Mouse (Mus musculus): Measurements from ENCODE around the gene Impg1. TPM values are rescaled to one million over a fixed set of nuclear protein-coding genes. Genes with fewer than 3 reads are reported as not detected.

Gene Impg1
- polyA plus RNA-seq, 1 experiment from 2014 or later: not detected

DNA sequence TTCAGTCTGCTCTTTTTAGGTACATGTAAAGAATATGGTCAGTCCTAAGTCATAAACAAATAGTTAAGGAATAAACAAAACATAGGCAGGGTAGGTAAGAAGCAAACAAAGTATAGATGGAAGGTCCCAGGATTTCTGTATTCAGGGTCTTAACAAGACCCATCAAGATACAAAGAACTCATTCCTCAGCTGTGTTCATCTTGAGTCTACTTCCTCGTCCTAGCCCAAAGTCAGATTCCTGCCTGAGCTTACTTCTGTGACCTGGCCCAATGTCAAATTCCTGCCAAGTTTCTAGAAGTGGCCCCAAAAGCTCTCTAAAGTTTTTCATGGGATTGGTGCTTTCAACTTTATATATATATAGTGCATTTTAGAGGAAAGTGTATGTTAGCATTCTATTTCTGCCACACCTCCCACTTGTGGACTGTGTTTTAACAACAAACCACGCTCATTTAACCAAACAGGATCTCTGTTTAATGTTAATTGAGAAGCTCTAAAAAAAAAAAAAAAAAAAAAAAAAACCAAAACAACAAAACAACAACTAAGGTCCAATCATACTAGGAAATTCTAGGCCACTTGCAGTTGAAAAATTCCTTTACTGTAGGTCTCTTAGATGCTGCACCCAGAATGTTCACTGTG is 180.6 kb downstream of the Impg1 start:
- Histone ChIP-seq H3K4me3 (ENCODE audit: low read depth, low read length) (no peak overlapping the region), H3K36me3 (ENCODE audit: control insufficient read depth, insufficient read depth, low read length) (no peaks in the 10 kb centered on the region), H3K27ac (replicated peaks; ENCODE audit: low read depth, low read length) (no peak overlapping the region), H3K27me3 (ENCODE audit: control insufficient read depth, insufficient read depth, low read length) (no peaks in the 10 kb centered on the region), H3K9me3 (ENCODE audit: control insufficient read depth, low read length) (no peaks in the 10 kb centered on the region), H3K9ac (ENCODE audit: low read length) (no peak overlapping the region), H3K4me1 (ENCODE audit: control insufficient read depth, insufficient read depth, low read length) (no peaks in the 10 kb centered on the region), H3K4me2 (ENCODE audit: low read depth, severe bottlenecking) (no peak overlapping the region)
- WGBS: 87% methylated on average over 2 of the region's 2 CpGs
- DNase-seq (ENCODE audit: low spot score): no peak
- no peak for ATAC-seq (ENCODE audit: insufficient number of reproducible peaks, low FRiP score, low TSS enrichment, low read depth)

DNA sequence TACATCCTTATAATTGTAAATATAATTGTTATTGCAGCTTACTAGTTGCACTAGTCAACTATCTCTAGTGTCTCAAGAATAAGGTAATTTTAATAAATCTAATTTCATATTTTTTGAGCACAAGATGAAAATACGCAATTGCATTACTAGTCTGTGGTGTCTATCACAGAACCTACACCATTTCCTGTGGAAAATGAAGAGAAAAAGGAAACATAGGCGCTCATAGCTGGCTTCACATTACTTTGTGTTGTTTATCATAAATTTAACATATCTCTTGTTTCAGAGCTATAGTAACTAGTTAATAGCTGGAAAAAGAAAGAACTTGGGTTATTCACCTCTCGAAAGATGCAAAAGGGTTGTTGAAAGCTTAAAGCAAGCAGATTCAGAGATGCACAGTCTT is 182.9 kb downstream of the Impg1 start:
- no peak overlapping the region for H3K9ac ChIP-seq (ENCODE audit: low read length)
- H3K4me3 ChIP-seq (ENCODE audit: low read depth, low read length): no peak overlapping the region
- 96% methylated on average over 3 of the region's 3 CpGs for WGBS
- no peaks in the 10 kb centered on the region for H3K36me3 ChIP-seq (ENCODE audit: control insufficient read depth, insufficient read depth, low read length)
- no peak for DNase-seq (ENCODE audit: low spot score)
- no peaks in the 10 kb centered on the region for H3K9me3 ChIP-seq (ENCODE audit: control insufficient read depth, low read length)
- no peak for ATAC-seq (ENCODE audit: insufficient number of reproducible peaks, low FRiP score, low TSS enrichment, low read depth)
- no peak overlapping the region for H3K27ac ChIP-seq (replicated peaks; ENCODE audit: low read depth, low read length)
- H3K27me3 ChIP-seq (ENCODE audit: control insufficient read depth, insufficient read depth, low read length): no peaks in the 10 kb centered on the region
- no peaks in the 10 kb centered on the region for H3K4me1 ChIP-seq (ENCODE audit: control insufficient read depth, insufficient read depth, low read length)
- no peak overlapping the region for H3K4me2 ChIP-seq (ENCODE audit: low read depth, severe bottlenecking)

DNA sequence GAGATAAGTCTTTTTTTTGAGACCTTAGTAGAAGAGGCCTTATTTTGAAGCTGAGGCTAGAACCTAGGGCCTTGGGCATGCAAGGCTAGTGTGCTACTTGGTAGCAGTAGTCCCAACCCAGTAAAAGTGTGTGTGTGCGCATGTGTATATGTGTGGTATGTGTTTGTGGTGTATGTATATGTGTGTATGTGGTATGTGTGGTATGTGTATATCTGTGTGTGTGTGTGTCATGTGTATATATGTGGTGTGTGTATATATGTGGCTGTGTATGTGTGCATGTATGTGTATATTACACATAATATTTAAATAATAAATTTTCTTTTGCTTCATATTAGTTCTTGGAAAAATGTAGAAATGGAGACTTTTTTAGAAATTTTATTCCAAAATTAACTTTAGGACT is 184.6 kb downstream of the Impg1 start:
- peaks cover 5% of the 10 kb centered on the region; the same call in 1 of the 2 replicates for H3K4me1 ChIP-seq (ENCODE audit: control insufficient read depth, insufficient read depth, low read length)
- no peak overlapping the region for H3K27ac ChIP-seq (replicated peaks; ENCODE audit: low read depth, low read length)
- ATAC-seq (ENCODE audit: insufficient number of reproducible peaks, low FRiP score, low TSS enrichment, low read depth) (no peak), DNase-seq (ENCODE audit: low spot score) (no peak)
- no peaks in the 10 kb centered on the region for H3K36me3 ChIP-seq (ENCODE audit: control insufficient read depth, insufficient read depth, low read length)
- no peaks in the 10 kb centered on the region for H3K27me3 ChIP-seq (ENCODE audit: control insufficient read depth, insufficient read depth, low read length)
- no peak overlapping the region for H3K4me3 ChIP-seq (ENCODE audit: low read depth, low read length)
- 93% methylated on average over 1 of the region's 1 CpGs for WGBS
- H3K9me3 ChIP-seq (ENCODE audit: control insufficient read depth, low read length): no peaks in the 10 kb centered on the region
- no peak overlapping the region for H3K4me2 ChIP-seq (ENCODE audit: low read depth, severe bottlenecking)
- no peak overlapping the region for H3K9ac ChIP-seq (ENCODE audit: low read length)

GRCm38 (mm10) chr9:80277770-80278169 is 187.5 kb downstream of the Impg1 start:
- H3K4me3 ChIP-seq (ENCODE audit: low read depth, low read length): no peak overlapping the region
- no peak for ATAC-seq (ENCODE audit: insufficient number of reproducible peaks, low FRiP score, low TSS enrichment, low read depth)
- H3K9ac ChIP-seq (ENCODE audit: low read length): no peak overlapping the region
- peaks cover 5% of the 10 kb centered on the region; the same call in 1 of the 2 replicates for H3K4me1 ChIP-seq (ENCODE audit: control insufficient read depth, insufficient read depth, low read length)
- H3K36me3 ChIP-seq (ENCODE audit: control insufficient read depth, insufficient read depth, low read length): no peaks in the 10 kb centered on the region
- H3K4me2 ChIP-seq (ENCODE audit: low read depth, severe bottlenecking): no peak overlapping the region
- no peaks in the 10 kb centered on the region for H3K27me3 ChIP-seq (ENCODE audit: control insufficient read depth, insufficient read depth, low read length)
- no peak for DNase-seq (ENCODE audit: low spot score)
- no peak overlapping the region for H3K27ac ChIP-seq (replicated peaks; ENCODE audit: low read depth, low read length)
- no peaks in the 10 kb centered on the region for H3K9me3 ChIP-seq (ENCODE audit: control insufficient read depth, low read length)
- WGBS: 84% methylated on average over 6 of the region's 6 CpGs

DNA sequence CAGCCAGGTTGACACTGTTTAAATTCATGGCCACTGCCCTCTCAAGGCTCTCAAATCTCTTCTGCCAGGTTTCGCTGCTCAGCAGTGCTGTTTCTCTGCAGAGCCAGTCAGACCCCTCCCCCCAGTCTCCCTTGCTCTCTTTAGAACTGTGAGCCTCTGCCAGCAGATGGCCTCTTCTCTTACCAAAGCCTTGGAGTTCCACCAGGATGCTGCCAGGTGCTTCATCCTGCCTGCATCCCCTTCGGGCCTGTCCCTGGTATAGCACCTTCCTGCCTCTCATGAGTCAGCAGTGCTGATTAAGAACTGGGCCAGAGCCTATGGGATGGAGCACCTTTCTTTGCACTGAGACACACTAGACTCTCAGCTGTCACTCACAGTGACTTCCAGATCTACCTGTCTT is 188.1 kb downstream of the Impg1 start:
- ATAC-seq (ENCODE audit: insufficient number of reproducible peaks, low FRiP score, low TSS enrichment, low read depth) (no peak), DNase-seq (ENCODE audit: low spot score) (peak; percentile 33)
- Histone ChIP-seq H3K4me3 (ENCODE audit: low read depth, low read length) (no peak overlapping the region), H3K4me2 (ENCODE audit: low read depth, severe bottlenecking) (no peak overlapping the region), H3K27ac (replicated peaks; ENCODE audit: low read depth, low read length) (no peak overlapping the region), H3K27me3 (ENCODE audit: control insufficient read depth, insufficient read depth, low read length) (no peaks in the 10 kb centered on the region), H3K9ac (ENCODE audit: low read length) (no peak overlapping the region), H3K9me3 (ENCODE audit: control insufficient read depth, low read length) (no peaks in the 10 kb centered on the region), H3K4me1 (ENCODE audit: control insufficient read depth, insufficient read depth, low read length) (peaks cover 5% of the 10 kb centered on the region; the same call in 1 of the 2 replicates), H3K36me3 (ENCODE audit: control insufficient read depth, insufficient read depth, low read length) (no peaks in the 10 kb centered on the region)
- WGBS: 34% methylated on average over 2 of the region's 2 CpGs

DNA sequence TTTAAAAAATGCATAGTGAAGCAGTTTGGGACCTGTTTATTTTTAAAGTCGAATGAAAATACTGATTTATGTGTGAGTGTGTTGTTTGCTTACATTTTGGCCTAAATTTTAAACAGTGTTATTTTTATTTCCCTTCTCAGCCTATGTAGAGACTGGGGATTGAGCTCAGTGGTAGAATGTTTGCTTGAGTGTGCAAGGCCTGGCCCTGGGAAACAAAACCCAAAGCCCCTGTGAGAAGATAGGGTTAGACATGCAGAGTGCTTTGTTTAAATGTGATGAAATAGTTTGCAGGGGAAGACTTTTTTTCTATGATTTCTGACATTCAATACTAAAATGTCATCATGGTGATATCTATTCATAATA is 189.5 kb downstream of the Impg1 start:
- no peak overlapping the region for H3K9ac ChIP-seq (ENCODE audit: low read length)
- no peaks in the 10 kb centered on the region for H3K27me3 ChIP-seq (ENCODE audit: control insufficient read depth, insufficient read depth, low read length)
- H3K27ac ChIP-seq (replicated peaks; ENCODE audit: low read depth, low read length): no peak overlapping the region
- H3K4me3 ChIP-seq (ENCODE audit: low read depth, low read length): no peak overlapping the region
- no peaks in the 10 kb centered on the region for H3K36me3 ChIP-seq (ENCODE audit: control insufficient read depth, insufficient read depth, low read length)
- H3K9me3 ChIP-seq (ENCODE audit: control insufficient read depth, low read length): no peaks in the 10 kb centered on the region
- H3K4me2 ChIP-seq (ENCODE audit: low read depth, severe bottlenecking): no peak overlapping the region
- DNase-seq (ENCODE audit: low spot score) (no peak), ATAC-seq (ENCODE audit: insufficient number of reproducible peaks, low FRiP score, low TSS enrichment, low read depth) (no peak)
- WGBS: 85% methylated on average over 1 of the region's 1 CpGs
- peaks cover 5% of the 10 kb centered on the region; the same call in 1 of the 2 replicates for H3K4me1 ChIP-seq (ENCODE audit: control insufficient read depth, insufficient read depth, low read length)

DNA sequence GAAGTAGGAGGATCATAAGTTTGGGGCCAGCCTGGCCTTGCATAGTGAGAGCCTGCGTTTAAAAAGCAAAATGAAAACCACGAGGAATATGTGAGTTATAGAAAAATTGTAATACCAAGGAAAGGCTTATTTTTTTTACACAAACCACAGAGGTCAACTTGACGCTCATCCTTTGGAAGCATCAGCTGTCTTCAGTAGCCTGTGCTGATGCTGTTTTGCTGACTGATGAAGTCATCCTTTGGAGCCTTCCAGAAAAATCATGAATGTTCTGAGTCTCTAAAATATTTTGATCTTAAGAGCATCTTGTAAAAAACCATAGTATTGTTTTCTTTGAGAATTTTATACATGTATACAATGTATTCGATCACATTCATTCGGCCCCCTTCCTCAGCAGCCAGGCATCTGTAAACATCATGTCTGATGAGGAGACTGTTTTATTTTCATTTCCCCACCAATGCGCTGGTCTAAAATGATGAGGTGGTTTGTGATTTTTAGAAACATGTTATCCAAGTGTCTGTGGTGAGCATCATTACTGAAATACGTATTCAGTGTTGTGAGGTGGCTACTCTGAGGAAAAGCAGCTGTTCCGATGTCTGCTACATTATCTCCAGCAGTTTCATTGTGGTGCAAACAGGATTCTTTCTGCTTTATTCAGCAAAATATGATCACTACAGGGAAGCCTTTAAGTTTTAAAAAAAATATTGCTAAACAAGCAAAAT is 190.1 kb downstream of the Impg1 start:
- 91% methylated on average over 8 of the region's 8 CpGs for WGBS
- H3K27ac ChIP-seq (replicated peaks; ENCODE audit: low read depth, low read length): no peak overlapping the region

GRCm38 (mm10) chr9:80272951-80273350 is 192.3 kb downstream of the Impg1 start:
- Histone ChIP-seq H3K4me3 (ENCODE audit: low read depth, low read length) (no peak overlapping the region), H3K36me3 (ENCODE audit: control insufficient read depth, insufficient read depth, low read length) (no peaks in the 10 kb centered on the region), H3K4me2 (ENCODE audit: low read depth, severe bottlenecking) (no peak overlapping the region), H3K9me3 (ENCODE audit: control insufficient read depth, low read length) (no peaks in the 10 kb centered on the region), H3K27ac (replicated peaks; ENCODE audit: low read depth, low read length) (no peak overlapping the region), H3K4me1 (ENCODE audit: control insufficient read depth, insufficient read depth, low read length) (peaks cover 5% of the 10 kb centered on the region; the same call in 1 of the 2 replicates), H3K9ac (ENCODE audit: low read length) (no peak overlapping the region), H3K27me3 (ENCODE audit: control insufficient read depth, insufficient read depth, low read length) (no peaks in the 10 kb centered on the region)
- DNase-seq (ENCODE audit: low spot score): no peak
- WGBS: 80% methylated on average over 1 of the region's 1 CpGs
- no peak for ATAC-seq (ENCODE audit: insufficient number of reproducible peaks, low FRiP score, low TSS enrichment, low read depth)

More for the DNA sequence above, 190.1 kb downstream of the Impg1 start:
- H3K4me2 ChIP-seq (ENCODE audit: low read depth, severe bottlenecking): no peak overlapping the region
- no peak overlapping the region for H3K9ac ChIP-seq (ENCODE audit: low read length)
- peaks cover 5% of the 10 kb centered on the region; the same call in 1 of the 2 replicates for H3K4me1 ChIP-seq (ENCODE audit: control insufficient read depth, insufficient read depth, low read length)
- H3K27me3 ChIP-seq (ENCODE audit: control insufficient read depth, insufficient read depth, low read length): no peaks in the 10 kb centered on the region
- H3K4me3 ChIP-seq (ENCODE audit: low read depth, low read length): no peak overlapping the region
- no peak for ATAC-seq (ENCODE audit: insufficient number of reproducible peaks, low FRiP score, low TSS enrichment, low read depth)
- no peaks in the 10 kb centered on the region for H3K36me3 ChIP-seq (ENCODE audit: control insufficient read depth, insufficient read depth, low read length)
- no peak for DNase-seq (ENCODE audit: low spot score)
- H3K9me3 ChIP-seq (ENCODE audit: control insufficient read depth, low read length): no peaks in the 10 kb centered on the region
